Mouse (Mus musculus) E14TG2a.4 (cell line): ENCODE measurements at regions not wholly inside any gene's neighbourhood (a gene's known extent, or its start where the extent isn't known, plus 50 kb on each side); places are given as distances from the start of the nearest gene placed in this dataset.

Source experiments
- CTCF ChIP-seq: conservative IDR thresholded peaks from 2 replicates; pipeline ENCODE4 v1.5.1; 2014; ENCODE audit warnings: low read length
- NANOG ChIP-seq: IDR thresholded peaks from 2 replicates; pipeline ENCODE4 v1.6.1; 2014; ENCODE audit warnings: borderline replicate concordance, low read length, mixed read lengths
- POU5F1 ChIP-seq: IDR thresholded peaks from 2 replicates; pipeline ENCODE4 v1.6.1; 2014; ENCODE audit warnings: low read length, borderline replicate concordance

- TF ChIP-seq CTCF (no peak), POU5F1 (no peak), NANOG (no peak)
Measured at GRCm38 (mm10) chr4:64803886-64804285, 320.1 kb upstream of the Pappa start.
